Mouse (Mus musculus): ENCODE data around the gene Prkd3. TPM values are rescaled to one million over a fixed set of nuclear protein-coding genes. Genes with fewer than 3 reads are reported as not detected.

Gene Prkd3
- polyA plus RNA-seq, 1 experiment from 2014 or later: 40.9 TPM

GRCm38 (mm10) chr17:79051606-79052005 is 31.0 kb upstream of the Prkd3 start, which contains the start of gene Qpct:
TSS of gene Qpct (plus strand) at chr17:79051906.
- H3K27me3 ChIP-seq (ENCODE audit: control insufficient read depth, insufficient read depth, low read length): peaks cover 6% of the 10 kb centered on the region; the same call in 1 of the 2 replicates
- DNase-seq (ENCODE audit: low spot score): no peak
- H3K4me1 ChIP-seq (replicated peaks; ENCODE audit: control insufficient read depth, insufficient read depth, low read length): no peaks in the 10 kb centered on the region
- H3K4me3 ChIP-seq (ENCODE audit: low read depth, low read length): peak within 1 kb of the TSS; percentile 58
- H3K27ac ChIP-seq (ENCODE audit: low read depth, low read length): no peak within 1 kb of the TSS
- 75% methylated on average over 4 of the region's 4 CpGs for WGBS
- no peak for ATAC-seq (ENCODE audit: low FRiP score)
- H3K4me2 ChIP-seq (replicated peaks; ENCODE audit: low read depth, low read length): peak within 1 kb of the TSS; percentile 91
- H3K9me3 ChIP-seq (ENCODE audit: control insufficient read depth, low read length): no peaks in the 10 kb centered on the region
- H3K9ac ChIP-seq (ENCODE audit: low read depth, low read length): peak within 1 kb of the TSS; percentile 55
- H3K36me3 ChIP-seq (ENCODE audit: control insufficient read depth, insufficient read depth, low read length): no peaks in the 10 kb centered on the region

- Histone ChIP-seq H3K36me3 (ENCODE audit: control insufficient read depth, insufficient read depth, low read length) (no peaks in the 10 kb centered on the region), H3K27ac (ENCODE audit: low read depth, low read length) (no peak overlapping the region), H3K9ac (ENCODE audit: low read depth, low read length) (no peak overlapping the region), H3K27me3 (ENCODE audit: control insufficient read depth, insufficient read depth, low read length) (no peaks in the 10 kb centered on the region), H3K4me2 (replicated peaks; ENCODE audit: low read depth, low read length) (no peak overlapping the region), H3K4me1 (replicated peaks; ENCODE audit: control insufficient read depth, insufficient read depth, low read length) (no peaks in the 10 kb centered on the region), H3K9me3 (ENCODE audit: control insufficient read depth, low read length) (no peaks in the 10 kb centered on the region), H3K4me3 (ENCODE audit: low read depth, low read length) (no peak overlapping the region)
- ATAC-seq (ENCODE audit: low FRiP score): no peak
- no peak for DNase-seq (ENCODE audit: low spot score)
- 97% methylated on average over 2 of the region's 2 CpGs for WGBS
These were observed 23.1 kb upstream of the Prkd3 start for GRCm38 (mm10) chr17:79043705-79044104.

GRCm38 (mm10) chr17:79039660-79040059 is 19.0 kb upstream of the Prkd3 start:
- Histone ChIP-seq H3K9ac (ENCODE audit: low read depth, low read length) (no peak overlapping the region), H3K27me3 (ENCODE audit: control insufficient read depth, insufficient read depth, low read length) (no peaks in the 10 kb centered on the region), H3K4me2 (replicated peaks; ENCODE audit: low read depth, low read length) (no peak overlapping the region), H3K4me3 (ENCODE audit: low read depth, low read length) (no peak overlapping the region), H3K27ac (ENCODE audit: low read depth, low read length) (no peak overlapping the region), H3K9me3 (ENCODE audit: control insufficient read depth, low read length) (no peaks in the 10 kb centered on the region), H3K36me3 (ENCODE audit: control insufficient read depth, insufficient read depth, low read length) (no peaks in the 10 kb centered on the region), H3K4me1 (replicated peaks; ENCODE audit: control insufficient read depth, insufficient read depth, low read length) (no peaks in the 10 kb centered on the region)
- ATAC-seq (ENCODE audit: low FRiP score) (no peak), DNase-seq (ENCODE audit: low spot score) (no peak)

- Histone ChIP-seq H3K4me2 (replicated peaks; ENCODE audit: low read depth, low read length) (no peak overlapping the region), H3K9me3 (ENCODE audit: control insufficient read depth, low read length) (no peaks in the 10 kb centered on the region), H3K27me3 (ENCODE audit: control insufficient read depth, insufficient read depth, low read length) (no peaks in the 10 kb centered on the region), H3K27ac (ENCODE audit: low read depth, low read length) (no peak overlapping the region), H3K9ac (ENCODE audit: low read depth, low read length) (no peak overlapping the region), H3K4me1 (replicated peaks; ENCODE audit: control insufficient read depth, insufficient read depth, low read length) (no peaks in the 10 kb centered on the region), H3K4me3 (ENCODE audit: low read depth, low read length) (no peak overlapping the region), H3K36me3 (ENCODE audit: control insufficient read depth, insufficient read depth, low read length) (no peaks in the 10 kb centered on the region)
- 85% methylated on average over 4 of the region's 4 CpGs for WGBS
- DNase-seq (ENCODE audit: low spot score) (no peak), ATAC-seq (ENCODE audit: low FRiP score) (no peak)
These were observed 12.2 kb upstream of the Prkd3 start for GRCm38 (mm10) chr17:79032782-79033181.

GRCm38 (mm10) chr17:79031569-79031968 is 11.0 kb upstream of the Prkd3 start:
- Histone ChIP-seq H3K9me3 (ENCODE audit: control insufficient read depth, low read length) (no peaks in the 10 kb centered on the region), H3K4me1 (replicated peaks; ENCODE audit: control insufficient read depth, insufficient read depth, low read length) (no peaks in the 10 kb centered on the region), H3K27ac (ENCODE audit: low read depth, low read length) (no peak overlapping the region), H3K36me3 (ENCODE audit: control insufficient read depth, insufficient read depth, low read length) (no peaks in the 10 kb centered on the region), H3K27me3 (ENCODE audit: control insufficient read depth, insufficient read depth, low read length) (no peaks in the 10 kb centered on the region), H3K4me2 (replicated peaks; ENCODE audit: low read depth, low read length) (no peak overlapping the region), H3K4me3 (ENCODE audit: low read depth, low read length) (no peak overlapping the region), H3K9ac (ENCODE audit: low read depth, low read length) (no peak overlapping the region)
- WGBS: 87% methylated on average over 5 of the region's 5 CpGs
- DNase-seq (ENCODE audit: low spot score) (no peak), ATAC-seq (ENCODE audit: low FRiP score) (no peak)

GRCm38 (mm10) chr17:79029226-79029625 is 8.6 kb upstream of the Prkd3 start:
- Histone ChIP-seq H3K27me3 (ENCODE audit: control insufficient read depth, insufficient read depth, low read length) (no peaks in the 10 kb centered on the region), H3K4me1 (replicated peaks; ENCODE audit: control insufficient read depth, insufficient read depth, low read length) (no peaks in the 10 kb centered on the region), H3K9me3 (ENCODE audit: control insufficient read depth, low read length) (no peaks in the 10 kb centered on the region), H3K4me3 (ENCODE audit: low read depth, low read length) (no peak overlapping the region), H3K36me3 (ENCODE audit: control insufficient read depth, insufficient read depth, low read length) (no peaks in the 10 kb centered on the region), H3K27ac (ENCODE audit: low read depth, low read length) (no peak overlapping the region), H3K9ac (ENCODE audit: low read depth, low read length) (no peak overlapping the region), H3K4me2 (replicated peaks; ENCODE audit: low read depth, low read length) (no peak overlapping the region)
- 88% methylated on average over 3 of the region's 3 CpGs for WGBS
- DNase-seq (ENCODE audit: low spot score) (no peak), ATAC-seq (ENCODE audit: low FRiP score) (no peak)

- no peak overlapping the region for H3K27ac ChIP-seq (ENCODE audit: low read depth, low read length)
- no peaks in the 10 kb centered on the region for H3K4me1 ChIP-seq (replicated peaks; ENCODE audit: control insufficient read depth, insufficient read depth, low read length)
- no peak overlapping the region for H3K4me2 ChIP-seq (replicated peaks; ENCODE audit: low read depth, low read length)
- no peak overlapping the region for H3K9ac ChIP-seq (ENCODE audit: low read depth, low read length)
- H3K27me3 ChIP-seq (ENCODE audit: control insufficient read depth, insufficient read depth, low read length): no peaks in the 10 kb centered on the region; the same call in 1 of the 2 replicates
- H3K36me3 ChIP-seq (ENCODE audit: control insufficient read depth, insufficient read depth, low read length): no peaks in the 10 kb centered on the region
- no peaks in the 10 kb centered on the region for H3K9me3 ChIP-seq (ENCODE audit: control insufficient read depth, low read length)
- ATAC-seq (ENCODE audit: low FRiP score) (no peak), DNase-seq (ENCODE audit: low spot score) (no peak)
- no peak overlapping the region for H3K4me3 ChIP-seq (ENCODE audit: low read depth, low read length)
- 78% methylated on average over 4 of the region's 4 CpGs for WGBS
These were observed 3.9 kb upstream of the Prkd3 start for GRCm38 (mm10) chr17:79024544-79024943.

GRCm38 (mm10) chr17:79022746-79023145 is 2.1 kb upstream of the Prkd3 start:
- H3K4me3 ChIP-seq (ENCODE audit: low read depth, low read length): no peak overlapping the region
- WGBS: 42% methylated on average over 3 of the region's 3 CpGs
- H3K9me3 ChIP-seq (ENCODE audit: control insufficient read depth, low read length): no peaks in the 10 kb centered on the region
- ATAC-seq (ENCODE audit: low FRiP score): no peak
- H3K9ac ChIP-seq (ENCODE audit: low read depth, low read length): no peak overlapping the region
- no peak overlapping the region for H3K27ac ChIP-seq (ENCODE audit: low read depth, low read length)
- H3K36me3 ChIP-seq (ENCODE audit: control insufficient read depth, insufficient read depth, low read length): no peaks in the 10 kb centered on the region
- no peak for DNase-seq (ENCODE audit: low spot score)
- H3K4me2 ChIP-seq (replicated peaks; ENCODE audit: low read depth, low read length): no peak overlapping the region
- H3K4me1 ChIP-seq (replicated peaks; ENCODE audit: control insufficient read depth, insufficient read depth, low read length): no peaks in the 10 kb centered on the region
- no peaks in the 10 kb centered on the region; the same call in 1 of the 2 replicates for H3K27me3 ChIP-seq (ENCODE audit: control insufficient read depth, insufficient read depth, low read length)

- peak overlapping the region; percentile 83 for H3K9ac ChIP-seq (ENCODE audit: low read depth, low read length)
- ATAC-seq (ENCODE audit: low FRiP score): no peak; the same call in 1 of the 2 replicates
- no peaks in the 10 kb centered on the region; the same call in 1 of the 2 replicates for H3K27me3 ChIP-seq (ENCODE audit: control insufficient read depth, insufficient read depth, low read length)
- WGBS: 2% methylated on average over 24 of the region's 24 CpGs
- H3K36me3 ChIP-seq (ENCODE audit: control insufficient read depth, insufficient read depth, low read length): no peaks in the 10 kb centered on the region
- no peak for DNase-seq (ENCODE audit: low spot score)
- H3K9me3 ChIP-seq (ENCODE audit: control insufficient read depth, low read length): no peaks in the 10 kb centered on the region
- peak overlapping the region; percentile 80 for H3K4me3 ChIP-seq (ENCODE audit: low read depth, low read length)
- H3K4me1 ChIP-seq (replicated peaks; ENCODE audit: control insufficient read depth, insufficient read depth, low read length): no peaks in the 10 kb centered on the region
- H3K27ac ChIP-seq (ENCODE audit: low read depth, low read length): no peak overlapping the region
- peak overlapping the region; percentile 63 for H3K4me2 ChIP-seq (replicated peaks; ENCODE audit: low read depth, low read length)
These were observed 344 bp upstream of the Prkd3 start for GRCm38 (mm10) chr17:79020984-79021335.
